Mouse (Mus musculus) gastrocnemius, postnatal 25 days (tissue): ENCODE measurements around the gene Pde4c. TPM values are rescaled to one million over a fixed set of nuclear protein-coding genes. Genes with fewer than 3 reads are reported as not detected.

Experiments used
- DNase-seq: peaks from one replicate; pipeline ENCODE4 v3.0.0; 2022
- total RNA-seq, 2 experiments: library from RNA; stranded (reverse); gene quantifications; 1 replicate in 1 of 2; 2 replicates in 1 of 2; pipeline ENCODE4 v1.2.3; 2021

Pde4c gene
- total RNA-seq, 2 experiments from 2014 or later, result 1.6 to 2.3 TPM

GRCm38 (mm10) chr8:70752000-70752764 is 28.7 kb downstream of the Pde4c start:
- peak; percentile 82 for DNase-seq

GRCm38 (mm10) chr8:70753151-70753550 is 29.6 kb downstream of the Pde4c start:
- DNase-seq, result peak; percentile 94

DNA sequence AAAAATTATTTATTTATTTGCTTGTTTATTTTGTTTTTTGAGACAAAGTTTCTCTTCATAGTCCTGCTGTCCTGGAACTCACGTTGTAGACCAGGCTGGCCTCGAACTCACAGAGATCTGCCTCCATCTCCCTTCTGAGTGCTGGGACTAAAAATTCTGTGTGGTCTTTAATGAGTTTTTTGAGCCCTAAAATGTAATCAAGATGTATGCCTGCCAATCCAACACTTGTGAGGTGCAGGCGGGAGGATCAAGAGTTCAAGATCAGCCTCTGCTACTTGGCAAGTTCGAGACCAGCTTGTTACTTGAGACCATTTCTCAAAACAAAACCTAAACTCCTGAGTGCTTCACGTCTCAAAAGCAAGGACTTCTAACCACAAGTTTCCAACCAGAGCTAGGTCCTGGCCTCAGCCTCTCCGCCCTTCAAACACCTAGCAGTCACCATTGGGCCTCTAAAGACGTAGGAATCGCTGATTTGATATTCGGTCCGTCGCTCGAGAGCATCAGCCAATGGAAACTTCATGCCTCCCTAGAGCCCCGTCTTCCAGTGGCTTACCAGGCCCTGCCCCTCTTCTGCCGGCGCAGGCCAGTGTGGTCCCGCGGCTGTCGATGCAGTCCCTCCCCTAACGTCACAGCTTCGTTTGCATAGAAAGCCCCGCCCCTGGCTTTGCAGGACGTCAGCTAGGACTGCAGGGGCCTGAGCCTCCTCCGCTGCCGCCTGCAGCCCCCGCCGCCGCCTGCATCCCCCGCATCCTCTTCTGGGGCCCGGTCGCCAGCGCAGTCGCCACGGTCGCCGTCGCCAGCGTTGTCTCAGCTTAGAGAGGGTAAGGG is 30.7 kb downstream of the Pde4c start, which contains the start of gene Rab3a:
Gene Rab3a (plus strand): TSS at position 637 of the 828 bp plus-strand sequence.
- DNase-seq, result peak; percentile 99

DNA sequence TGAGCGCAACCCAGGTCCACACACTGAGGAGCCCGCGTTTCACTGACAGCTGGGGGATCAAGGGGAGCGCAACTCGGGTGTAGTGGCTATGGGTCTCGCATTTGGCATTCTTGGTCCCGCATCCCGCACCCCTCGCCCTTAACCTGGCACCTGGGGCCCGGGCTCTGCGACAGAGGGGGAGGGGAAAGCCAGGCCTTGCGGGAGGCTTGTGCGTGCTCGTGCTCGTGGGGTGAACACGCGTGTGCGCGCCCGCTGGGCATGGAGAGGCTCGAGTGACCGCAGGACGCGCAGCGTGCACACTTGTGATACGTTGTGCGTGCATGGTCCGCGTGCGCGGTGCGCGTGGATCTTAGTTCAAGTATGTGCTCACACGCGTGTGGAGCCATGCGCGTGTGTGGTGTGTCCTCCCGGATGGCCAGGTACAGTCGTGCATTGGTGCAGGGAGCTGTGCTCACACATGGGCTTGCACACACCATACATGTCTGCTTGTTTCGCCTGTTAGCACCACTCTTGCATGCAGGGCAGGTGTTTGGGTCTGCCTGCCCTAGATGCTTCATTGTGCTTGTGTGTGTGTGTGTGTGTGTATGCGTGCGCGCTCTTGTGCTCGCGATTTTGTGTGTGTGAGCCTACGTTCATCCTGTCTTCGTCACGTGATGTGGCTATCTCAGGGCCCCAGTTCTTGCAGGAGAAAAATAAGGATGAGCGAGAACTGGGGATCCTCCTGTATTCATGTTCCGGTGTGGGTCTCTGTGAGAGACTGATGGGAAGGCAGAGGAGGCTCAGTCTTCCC is 31.5 kb downstream of the Pde4c start:
- DNase-seq, result no peak

- DNase-seq, result peak; percentile 13
Measured at GRCm38 (mm10) chr8:70755661-70756475, 32.3 kb downstream of the Pde4c start.

GRCm38 (mm10) chr8:70756476-70757040 is 33.0 kb downstream of the Pde4c start:
- peak; percentile 9 for DNase-seq

DNA sequence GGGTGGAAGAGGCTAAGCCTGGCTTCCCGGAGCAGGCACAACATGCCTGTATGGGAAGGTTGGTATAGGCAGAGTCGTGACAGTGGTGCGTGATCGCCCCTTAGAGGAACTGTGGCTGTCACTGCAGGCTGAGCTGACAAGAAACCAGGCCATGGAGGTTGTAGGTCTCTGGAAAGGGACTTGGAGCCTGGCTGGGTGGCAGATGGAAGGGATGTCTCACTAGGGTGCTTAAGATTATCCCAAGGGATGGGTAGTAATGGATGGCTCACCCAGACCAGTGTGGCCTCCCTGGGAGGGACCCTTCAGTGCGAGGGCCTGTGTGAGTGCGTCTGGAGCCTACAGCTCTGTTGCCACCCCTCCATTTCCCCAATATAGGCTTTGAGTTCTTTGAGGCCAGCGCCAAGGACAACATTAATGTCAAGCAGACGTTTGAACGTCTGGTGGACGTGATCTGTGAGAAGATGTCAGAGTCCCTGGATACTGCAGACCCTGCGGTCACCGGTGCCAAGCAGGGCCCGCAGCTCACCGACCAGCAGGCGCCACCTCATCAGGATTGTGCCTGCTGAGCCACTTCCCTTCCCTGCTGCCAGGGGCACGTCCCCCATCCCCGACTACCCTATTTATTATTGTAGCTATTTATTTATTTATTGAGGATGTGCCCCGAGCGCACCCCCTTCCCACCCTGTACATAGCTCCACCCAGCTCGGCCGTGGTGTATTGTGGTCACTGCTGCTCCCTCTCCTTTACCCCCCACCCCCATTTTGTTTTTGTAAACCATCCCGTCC is 34.2 kb downstream of the Pde4c start:
- peak; percentile 26 for DNase-seq

- DNase-seq, result peak; percentile 8
Measured at GRCm38 (mm10) chr8:70758308-70758615, 34.7 kb downstream of the Pde4c start.

- peak; percentile 52 for DNase-seq
Measured at GRCm38 (mm10) chr8:70758616-70759561, 35.4 kb downstream of the Pde4c start.

GRCm38 (mm10) chr8:70760350-70760749 is 36.8 kb downstream of the Pde4c start:
- DNase-seq, result no peak

GRCm38 (mm10) chr8:70760775-70761406 is 37.4 kb downstream of the Pde4c start, which contains the start of gene Mpv17l2:
Mpv17l2 (minus strand) TSS chr8:70760946.
- DNase-seq, result peak; percentile 98

GRCm38 (mm10) chr8:70762118-70762517 is 38.6 kb downstream of the Pde4c start:
- peak; percentile 31 for DNase-seq

- DNase-seq, result peak; percentile 41
Measured at GRCm38 (mm10) chr8:70763354-70763753, 39.8 kb downstream of the Pde4c start.

GRCm38 (mm10) chr8:70764026-70764425 is 40.5 kb downstream of the Pde4c start:
- DNase-seq, result no peak

GRCm38 (mm10) chr8:70764676-70765075 is 41.2 kb downstream of the Pde4c start:
- DNase-seq, result no peak

- DNase-seq, result no peak
Measured at GRCm38 (mm10) chr8:70765329-70765728, 41.8 kb downstream of the Pde4c start.

DNA sequence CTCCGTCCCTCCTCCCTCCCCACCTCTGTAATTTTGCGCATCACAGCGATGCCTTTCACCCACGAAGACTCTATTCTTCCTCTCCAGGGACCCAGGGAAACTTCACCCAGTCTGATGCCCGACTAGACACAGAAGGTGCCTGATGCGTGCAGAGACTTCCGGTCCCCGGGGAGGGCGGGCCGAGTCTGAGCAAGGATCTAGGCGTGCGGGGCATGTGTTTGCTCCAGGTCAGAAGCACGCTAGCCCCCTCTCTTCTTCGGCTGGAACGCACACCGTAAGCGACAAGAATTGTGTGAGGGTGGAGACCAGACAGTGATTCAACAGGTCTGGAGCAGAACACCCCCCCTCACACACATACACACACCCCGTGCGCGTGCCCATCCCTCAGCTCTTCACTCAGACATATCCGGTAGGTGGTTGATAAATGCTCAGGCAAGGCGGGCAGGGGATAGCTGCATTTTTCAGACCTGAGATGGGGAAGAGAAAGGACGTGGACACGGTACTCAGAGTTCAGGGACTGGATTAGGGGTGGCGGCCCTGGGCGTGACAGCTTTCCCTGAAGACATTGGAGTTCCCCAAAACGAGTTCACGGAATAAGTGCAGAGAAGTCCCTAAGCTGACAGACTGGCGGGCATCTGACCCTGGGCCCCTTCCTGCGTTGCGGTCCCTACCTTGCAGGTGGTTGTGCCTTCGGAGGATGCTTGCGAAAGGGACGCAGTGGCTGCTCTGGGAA is 42.5 kb downstream of the Pde4c start:
- no peak for DNase-seq
